Mouse (Mus musculus) erythroid progenitor cell, adult 5-6 weeks (primary cell): Measurements from ENCODE around the gene Pnpla2. TPM values are rescaled to one million over a fixed set of nuclear protein-coding genes. Genes with fewer than 3 reads are reported as not detected.
A peak's percentile ranks its signal among the peaks of the same experiment; 100 is the strongest.
"Not testable (repeated sequence)": the region's sequence is repeated elsewhere in the genome, so short reads cannot be mapped to it uniquely, and the experiment has no call there.

Experiments used
- ATAC-seq: replicated peaks from 2 replicates; pipeline ENCODE4 v1.8.0; 2016; ENCODE audit warnings: moderate number of reproducible peaks, mild to moderate bottlenecking, moderate TSS enrichment, inconsistent platforms; ENCODE audit not compliant: poor library complexity, low FRiP score, severe bottlenecking
- total RNA-seq, 2 experiments: library from RNA; stranded (forward) in 1 of 2; stranded (reverse) in 1 of 2; fragments of 150-400 nt in 1 of 2; fragments of 186-747, 209-891 nt in 1 of 2; gene quantifications; 2 replicates each; pipeline versions ENCODE4 v1.2.3 to v1.2.4; 2015 to 2017; ENCODE audit warnings: low replicate concordance in 2 of 2

The Pnpla2 gene
- total RNA-seq, 2 experiments from 2014 or later = 4.2 to 14.7 TPM

GRCm38 (mm10) chr7:141443081-141443821 lies 11.7 kb upstream of the Pnpla2 start:
- ATAC-seq = peak; percentile 40

DNA sequence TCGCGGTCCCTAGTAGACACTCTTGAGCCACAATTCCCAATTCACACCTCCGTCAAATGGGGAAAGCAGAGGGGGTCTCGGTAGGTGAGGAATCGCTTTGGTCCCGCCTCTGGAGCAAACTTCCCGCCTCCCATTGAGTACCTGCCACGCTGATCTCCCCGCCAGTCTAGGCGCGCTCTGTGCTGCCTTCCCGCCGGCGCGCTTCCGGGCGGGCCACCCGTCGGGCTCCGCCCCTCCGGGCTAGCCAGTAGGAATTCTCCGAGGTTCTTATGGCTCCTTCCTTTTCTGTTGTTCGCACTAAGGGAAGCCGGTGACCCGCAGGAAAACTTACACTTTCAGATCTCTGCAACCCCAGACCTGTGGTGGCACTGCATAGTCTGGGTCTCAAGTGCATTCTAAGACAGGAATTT lies 11.2 kb upstream of the Pnpla2 start, which contains the start of gene Pidd1:
Pidd1 (minus strand) TSS at position 198 of the 410 bp plus-strand sequence.
- peak; percentile 72 for ATAC-seq

GRCm38 (mm10) chr7:141446374-141446773 lies 8.6 kb upstream of the Pnpla2 start:
- ATAC-seq = not testable (repeated sequence)

DNA sequence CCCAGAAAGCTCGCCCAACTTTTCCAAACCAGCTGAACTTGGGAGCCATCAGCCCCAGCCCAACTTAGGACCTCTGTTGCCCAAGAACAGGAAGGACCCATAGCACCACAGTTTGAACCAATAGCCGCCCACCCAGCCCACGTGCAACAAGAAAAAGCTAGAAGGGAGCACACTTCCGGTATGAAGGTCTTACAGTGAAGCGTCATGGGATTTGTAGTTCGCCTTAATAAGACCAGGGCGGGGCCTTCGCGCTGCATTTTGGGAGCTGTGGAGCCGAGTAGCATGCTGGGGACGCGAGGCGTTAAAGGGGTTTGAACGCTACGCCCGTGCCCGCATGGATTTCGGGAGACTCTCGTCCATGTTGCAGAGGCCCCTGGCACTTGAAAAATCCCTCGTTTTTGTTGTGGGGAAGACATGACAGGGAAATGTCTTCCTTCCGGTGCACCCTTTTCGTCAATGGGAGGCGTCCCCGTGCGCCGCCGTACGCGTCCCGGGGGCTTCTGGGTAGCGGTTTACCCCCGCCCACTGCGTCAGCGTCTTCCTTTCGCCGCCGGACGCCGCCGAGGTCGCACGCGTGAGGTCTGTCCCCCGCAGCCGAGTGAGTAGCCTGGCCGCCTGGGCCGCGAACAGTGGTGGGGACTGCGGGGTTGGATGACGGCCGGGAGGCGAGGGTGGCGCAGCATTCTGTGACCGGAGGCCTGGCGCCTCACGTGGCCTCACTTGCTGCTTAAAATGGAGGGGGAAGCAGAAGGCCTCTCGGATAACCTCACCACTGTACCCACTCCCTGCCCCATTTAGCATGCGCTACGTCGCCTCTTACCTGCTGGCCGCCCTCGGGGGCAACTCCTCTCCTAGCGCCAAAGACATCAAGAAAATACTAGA lies 7.6 kb upstream of the Pnpla2 start, which contains the start of gene Rplp2:
Rplp2 (plus strand) TSS at position 261 of the 882 bp plus-strand sequence.
- peak; percentile 88 for ATAC-seq

DNA sequence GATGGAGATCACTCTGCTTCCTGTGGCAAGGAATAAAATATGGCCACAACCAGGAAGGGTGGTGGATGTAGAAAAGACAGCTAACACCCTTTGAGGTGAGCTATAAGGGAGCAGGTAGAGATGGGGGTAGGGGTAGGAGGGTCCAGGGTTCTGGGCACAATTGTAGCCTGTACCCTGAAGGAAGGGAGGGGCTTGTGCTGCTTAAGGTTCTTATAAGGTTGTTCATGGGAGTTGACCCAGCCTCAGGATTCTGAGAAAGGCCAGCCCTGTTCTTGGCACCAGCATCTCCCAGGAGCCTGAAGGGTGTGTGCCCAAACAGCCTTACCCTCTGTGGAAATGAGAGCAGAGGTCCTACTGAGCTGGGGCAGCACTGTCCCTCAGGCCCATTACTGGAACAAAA lies 3.1 kb upstream of the Pnpla2 start:
- ATAC-seq = no peak

GRCm38 (mm10) chr7:141453636-141454035 lies 1.4 kb upstream of the Pnpla2 start:
- no peak for ATAC-seq

DNA sequence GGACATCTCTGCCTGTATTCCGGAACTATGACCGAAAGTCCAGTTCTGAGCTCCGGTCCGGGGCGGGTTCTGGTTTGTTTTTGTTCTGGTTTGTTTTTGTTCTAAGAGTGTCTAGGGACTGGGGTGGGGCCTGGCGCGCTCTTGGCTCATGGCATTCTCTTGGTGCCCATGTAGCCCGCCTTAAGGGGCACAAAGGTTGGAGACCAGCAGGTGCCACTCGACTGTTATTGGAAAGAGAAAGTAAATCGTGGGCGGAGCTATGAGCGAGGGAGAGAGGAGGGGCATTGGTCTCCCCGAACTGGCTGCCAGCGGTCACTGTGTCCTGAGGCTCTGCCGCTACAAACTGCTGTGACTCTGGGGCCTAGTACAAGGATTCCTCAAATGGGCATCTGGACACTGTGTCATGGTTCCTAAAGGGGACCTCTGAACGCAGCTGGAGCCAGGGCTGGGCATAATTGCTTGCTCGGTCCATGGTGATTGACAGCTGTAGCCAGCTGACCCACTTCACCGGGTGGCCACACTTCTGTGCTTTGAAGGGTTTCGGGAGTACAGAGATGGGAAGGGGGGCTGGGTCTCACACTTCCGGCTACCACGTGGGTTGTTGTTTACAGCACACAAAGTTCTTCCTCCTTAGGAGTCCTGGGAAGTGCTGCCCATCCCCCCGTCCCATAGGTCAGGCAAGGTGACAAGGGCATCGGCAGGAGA lies 764 bp downstream of the Pnpla2 start:
- ATAC-seq = peak; percentile 73

- ATAC-seq = no peak
These were observed 1.7 kb downstream of the Pnpla2 start for GRCm38 (mm10) chr7:141456739-141457138.

- ATAC-seq = no peak
These were observed 2.2 kb downstream of the Pnpla2 start for GRCm38 (mm10) chr7:141457236-141457635.

DNA sequence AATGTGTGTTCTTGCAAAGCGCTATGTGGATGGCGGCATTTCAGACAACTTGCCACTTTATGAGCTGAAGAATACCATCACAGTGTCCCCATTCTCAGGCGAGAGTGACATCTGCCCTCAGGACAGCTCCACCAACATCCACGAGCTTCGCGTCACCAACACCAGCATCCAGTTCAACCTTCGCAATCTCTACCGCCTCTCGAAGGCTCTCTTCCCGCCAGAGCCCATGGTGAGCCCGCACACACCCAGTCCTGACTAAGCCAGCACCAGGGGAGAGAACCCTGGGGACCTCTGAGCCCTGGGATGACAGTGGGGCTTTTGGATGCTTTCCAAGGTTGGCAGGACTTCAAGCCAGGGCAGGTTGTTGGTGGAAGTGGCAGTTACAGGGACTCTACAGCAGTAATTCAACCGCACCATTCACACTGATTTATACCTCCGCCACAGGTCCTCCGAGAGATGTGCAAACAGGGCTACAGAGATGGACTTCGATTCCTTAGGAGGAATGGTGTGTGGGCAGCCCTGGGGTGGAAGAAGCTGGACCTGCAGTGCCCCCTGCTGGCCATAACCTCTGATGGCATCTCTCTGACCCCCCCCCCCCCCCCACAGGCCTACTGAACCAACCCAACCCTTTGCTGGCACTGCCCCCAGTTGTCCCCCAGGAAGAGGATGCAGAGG lies 3.1 kb downstream of the Pnpla2 start:
- ATAC-seq = no peak

- ATAC-seq = no peak
These were observed 3.7 kb downstream of the Pnpla2 start for GRCm38 (mm10) chr7:141458661-141459060.

DNA sequence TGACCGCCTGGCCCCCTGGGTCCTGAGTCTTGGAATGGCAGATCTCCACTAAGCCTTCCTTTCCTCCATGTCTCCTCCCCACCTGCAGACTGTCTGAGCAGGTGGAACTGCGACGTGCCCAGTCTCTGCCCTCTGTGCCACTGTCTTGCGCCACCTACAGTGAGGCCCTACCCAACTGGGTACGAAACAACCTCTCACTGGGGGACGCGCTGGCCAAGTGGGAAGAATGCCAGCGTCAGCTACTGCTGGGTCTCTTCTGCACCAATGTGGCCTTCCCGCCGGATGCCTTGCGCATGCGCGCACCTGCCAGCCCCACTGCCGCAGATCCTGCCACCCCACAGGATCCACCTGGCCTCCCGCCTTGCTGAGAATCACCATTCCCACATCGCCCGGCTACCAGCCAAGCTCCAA lies 4.3 kb downstream of the Pnpla2 start:
- ATAC-seq = no peak

DNA sequence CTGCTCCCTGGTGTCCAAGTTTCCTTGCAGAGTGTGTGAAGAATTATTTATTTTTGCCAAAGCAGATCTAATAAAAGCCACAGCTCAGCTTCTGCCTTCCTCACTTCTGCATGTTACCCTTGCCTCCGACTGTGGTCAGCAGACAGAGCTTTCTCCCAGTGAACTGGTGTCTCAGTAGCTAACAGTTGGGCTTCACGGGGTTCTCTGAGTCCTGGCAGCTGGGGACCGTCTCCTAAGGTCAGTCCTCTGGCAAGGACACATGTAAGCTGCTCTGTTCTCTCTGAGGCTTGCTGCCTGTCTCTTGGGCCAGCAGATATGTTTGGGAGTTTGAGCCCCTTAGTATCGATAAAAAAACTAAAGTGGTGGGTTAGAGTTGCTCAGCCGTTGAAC lies 5.0 kb downstream of the Pnpla2 start:
- ATAC-seq = no peak

- ATAC-seq = no peak
These were observed 5.6 kb downstream of the Pnpla2 start, which contains the start of gene Cracr2b for GRCm38 (mm10) chr7:141460391-141461113. Gene Cracr2b (plus strand): TSS chr7:141461094.

GRCm38 (mm10) chr7:141461521-141462332 lies 6.7 kb downstream of the Pnpla2 start:
- no peak for ATAC-seq

GRCm38 (mm10) chr7:141462333-141462821 lies 7.4 kb downstream of the Pnpla2 start:
- no peak for ATAC-seq

DNA sequence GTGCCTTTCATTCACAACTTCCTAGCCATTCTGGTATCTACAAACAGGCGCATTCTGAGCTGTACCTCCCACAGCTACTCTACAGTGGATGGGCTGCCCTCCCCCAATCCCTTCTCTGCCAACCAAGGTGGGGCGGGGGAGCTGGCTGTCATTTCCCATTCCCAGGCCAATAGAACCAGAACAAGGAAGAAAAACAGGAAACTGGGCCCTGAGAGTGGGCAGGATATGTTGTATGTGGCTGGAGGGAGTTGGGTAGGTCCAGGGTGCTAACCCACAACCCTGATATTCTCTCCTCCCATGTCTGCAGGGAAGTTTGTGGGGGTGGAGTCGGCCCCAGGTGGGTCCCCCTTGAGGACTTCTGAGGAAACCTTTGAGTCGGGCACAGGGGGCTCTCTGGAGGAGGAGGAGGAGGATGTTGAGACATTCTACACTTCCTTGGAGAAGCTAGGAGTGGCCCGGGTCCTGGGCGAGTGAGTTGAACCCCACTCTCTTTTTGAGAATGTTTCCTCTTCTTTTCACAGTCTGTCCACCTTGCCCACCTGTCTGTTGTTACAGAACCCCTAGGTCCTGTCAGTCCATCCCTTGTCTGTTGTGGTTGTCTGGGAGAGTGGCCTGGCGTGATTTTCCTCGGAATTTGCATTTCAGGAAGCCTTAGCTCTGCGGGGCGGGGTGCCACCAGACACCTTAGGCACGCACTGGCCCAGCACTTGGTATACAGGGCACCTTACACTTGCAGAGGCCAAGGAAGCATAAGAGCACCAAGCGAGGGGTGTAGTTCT lies 9.0 kb downstream of the Pnpla2 start:
- no peak for ATAC-seq
